Mouse (Mus musculus) heart, postnatal 25 days (tissue): ENCODE data around the gene Ccdc74a. TPM values are rescaled to one million over a fixed set of nuclear protein-coding genes. Genes with fewer than 3 reads are reported as not detected.

Source experiments
- total RNA-seq, 2 experiments: library from RNA; stranded (reverse); gene quantifications; 2 replicates each; pipeline ENCODE4 v1.2.3; 2021

The Ccdc74a gene
- total RNA-seq, 2 experiments from 2014 or later: 0.36 TPM; not detected in 1

Other genes with a start within 250 kb of the Ccdc74a start
- gene Snap29, start 240.5 kb upstream of the Ccdc74a start, total RNA-seq: 10 to 100 TPM; 14.9 to 16.9 TPM
- gene Pi4ka, start 240.2 kb upstream of the Ccdc74a start, total RNA-seq: 10 to 100 TPM; 53.2 to 56.3 TPM
- gene Crkl, start 194.5 kb upstream of the Ccdc74a start, total RNA-seq: 10 to 100 TPM; 25.3 to 29.3 TPM
- under 1 TPM in 1 of 2 experiments, not detected in 1; 0.28 TPM for gene Aifm3, start 156.9 kb upstream of the Ccdc74a start, total RNA-seq
- gene Lztr1, start 137.8 kb upstream of the Ccdc74a start, total RNA-seq: 10 to 100 TPM; 34.3 to 35.0 TPM
- gene Thap7, start 115.3 kb upstream of the Ccdc74a start, total RNA-seq: 10 to 100 TPM; 13.1 to 14.7 TPM
- under 1 TPM in 1 of 2 experiments, not detected in 1; 0.17 TPM for gene Lrrc74b, start 85.2 kb upstream of the Ccdc74a start, total RNA-seq
- under 1 TPM; 0.50 to 0.83 TPM for gene P2rx6, start 84.6 kb upstream of the Ccdc74a start, total RNA-seq
- gene Slc7a4, start 63.3 kb upstream of the Ccdc74a start, total RNA-seq: 1 to 10 TPM; 1.4 to 2.3 TPM
- gene Smpd4, start 27.1 kb upstream of the Ccdc74a start, total RNA-seq: 10 to 100 TPM; 18.3 to 20.7 TPM
- gene Med15, start 86.4 kb downstream of the Ccdc74a start, total RNA-seq: 10 to 100 TPM; 24.5 to 26.6 TPM
- 10 to 100 TPM; 16.1 to 16.7 TPM for gene Klhl22, start 113.1 kb downstream of the Ccdc74a start, total RNA-seq
- gene Scarf2, start 150.8 kb downstream of the Ccdc74a start, total RNA-seq: 1 to 10 TPM; 5.1 to 5.6 TPM
- not detected for gene B830017H08Rik, start 186.7 kb downstream of the Ccdc74a start, total RNA-seq
- gene Car15, start 191.9 kb downstream of the Ccdc74a start, total RNA-seq: 1 to 10 TPM; 1.8 to 2.5 TPM
- under 1 TPM; 0.17 to 0.68 TPM for gene Gm20518, start 245.2 kb downstream of the Ccdc74a start, total RNA-seq
- gene Tssk1, start 247.8 kb downstream of the Ccdc74a start, total RNA-seq: under 1 TPM; 0.05 to 0.11 TPM